In the genomic region with DNA sequence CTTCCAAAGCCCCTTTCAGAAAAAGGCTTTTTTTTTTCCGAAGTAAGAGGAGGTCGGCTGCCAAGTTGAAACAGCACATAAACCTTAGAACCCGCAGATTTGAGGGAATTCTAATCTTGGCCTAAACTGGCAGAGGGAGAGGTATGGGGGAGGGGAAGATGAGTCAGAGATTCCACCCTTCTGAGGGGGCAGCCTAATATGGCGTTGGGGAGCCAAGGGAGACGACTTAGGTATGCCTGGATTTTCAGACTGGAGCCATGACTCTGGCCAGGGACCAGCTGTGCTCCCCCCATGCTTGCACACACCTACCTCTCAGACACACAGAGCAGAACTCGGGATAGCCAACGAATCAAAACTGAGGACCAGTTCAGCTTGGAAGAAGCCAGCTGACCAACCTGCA, we compare ENCODE assay signal across 14 mouse cellular contexts.
A peak's percentile ranks its signal among the peaks of the same experiment; 100 is the strongest.
DNase-seq lines count a peak whose midpoint lies in the region; ATAC-seq lines count a peak whose summit lies in the region.
"Had no signal": no experiment of that assay in that cellular context is flagged by ENCODE, and none has a peak within 500 bp of the region (broad histone marks: within the 10 kb centered on the region; RNA-seq: fewer than 3 reads in every experiment).

No protein-coding gene starts in this region.

- WGBS in heart, embryonic 16.5 days, result 42% methylated on average over 7 of the region's 7 CpGs
- WGBS in midbrain, embryonic 11.5 days, result 70% methylated on average over 7 of the region's 7 CpGs
- 65% methylated on average over 7 of the region's 7 CpGs for WGBS in midbrain, embryonic 15.5 days
- 59% methylated on average over 7 of the region's 7 CpGs for whole genome bisulfite sequencing in intestine, embryonic 15.5 days

- H3K27ac ChIP-seq in heart, embryonic 16.5 days (ENCODE audit: low read length), result no peak overlapping the region
- H3K27ac ChIP-seq in midbrain, embryonic 11.5 days (ENCODE audit: low read depth, low read length), result no peak overlapping the region
- no peak overlapping the region for H3K27ac ChIP-seq in midbrain, embryonic 15.5 days
- peak overlapping the region; percentile 32; the same call in 1 of the 2 replicates for H3K27ac ChIP-seq in intestine, embryonic 15.5 days
- H3K27ac ChIP-seq: liver, embryonic 14.5 days had no signal

- no peaks in the 10 kb centered on the region for H3K36me3 ChIP-seq in heart, embryonic 16.5 days (ENCODE audit: control insufficient read depth, insufficient read depth)
- H3K36me3 ChIP-seq in midbrain, embryonic 11.5 days (ENCODE audit: control insufficient read depth, insufficient read depth, low read length), result no peaks in the 10 kb centered on the region
- H3K36me3 ChIP-seq in midbrain, embryonic 15.5 days (replicated peaks), result no peaks in the 10 kb centered on the region
- H3K36me3 ChIP-seq in intestine, embryonic 15.5 days, result no peaks in the 10 kb centered on the region

- intact Hi-C loops in heart, postnatal 25 days (cut with DNase I), result no loop called here

- H3K27me3 ChIP-seq in heart, embryonic 16.5 days (ENCODE audit: control insufficient read depth, insufficient read depth, low read length), result no peaks in the 10 kb centered on the region
- no peaks in the 10 kb centered on the region for H3K27me3 ChIP-seq in midbrain, embryonic 11.5 days (ENCODE audit: control insufficient read depth, insufficient read depth, low read length)
- H3K27me3 ChIP-seq in midbrain, embryonic 15.5 days (replicated peaks), result 0 out of 2 replicates have a peak, but pooled peaks cover 6% of the 10 kb centered on the region
- H3K27me3 ChIP-seq in intestine, embryonic 15.5 days (replicated peaks), result no peaks in the 10 kb centered on the region

- H3K9ac ChIP-seq in heart, embryonic 16.5 days (ENCODE audit: low read length), result no peak overlapping the region
- H3K9ac ChIP-seq in midbrain, embryonic 11.5 days (ENCODE audit: low read length), result no peak overlapping the region
- H3K9ac ChIP-seq in midbrain, embryonic 15.5 days, result no peak overlapping the region
- H3K9ac ChIP-seq in intestine, embryonic 15.5 days, result no peak overlapping the region
- H3K9ac ChIP-seq: liver, embryonic 14.5 days had no signal

- H3K4me3 ChIP-seq in heart, embryonic 16.5 days (ENCODE audit: low read length), result no peak overlapping the region
- no peak overlapping the region for H3K4me3 ChIP-seq in midbrain, embryonic 11.5 days (ENCODE audit: low read depth, low read length)
- H3K4me3 ChIP-seq in midbrain, embryonic 15.5 days, result no peak overlapping the region
- no peak overlapping the region for H3K4me3 ChIP-seq in intestine, embryonic 15.5 days (replicated peaks)

- H3K9me3 ChIP-seq in heart, embryonic 16.5 days (replicated peaks; ENCODE audit: control insufficient read depth, low read length), result no peaks in the 10 kb centered on the region
- no peaks in the 10 kb centered on the region for H3K9me3 ChIP-seq in midbrain, embryonic 11.5 days (ENCODE audit: control insufficient read depth, low read length)
- H3K9me3 ChIP-seq in midbrain, embryonic 15.5 days, result no peaks in the 10 kb centered on the region
- H3K9me3 ChIP-seq in intestine, embryonic 15.5 days, result no peaks in the 10 kb centered on the region

- H3K4me1 ChIP-seq in heart, embryonic 16.5 days (ENCODE audit: control insufficient read depth, insufficient read depth, low read length), result peaks cover 25% of the 10 kb centered on the region
- no peaks in the 10 kb centered on the region; the same call in 1 of the 2 replicates for H3K4me1 ChIP-seq in midbrain, embryonic 11.5 days (ENCODE audit: control insufficient read depth, insufficient read depth, low read length)
- H3K4me1 ChIP-seq in midbrain, embryonic 15.5 days, result no peaks in the 10 kb centered on the region
- H3K4me1 ChIP-seq in intestine, embryonic 15.5 days (replicated peaks), result peaks cover 2% of the 10 kb centered on the region

- ATAC-seq in heart, embryonic 16.5 days (replicated peaks; ENCODE audit: extremely low read depth, insufficient read depth, low FRiP score), result 0 out of 2 replicates have a peak, but pooled peaks have one; percentile 4
- ATAC-seq in midbrain, embryonic 11.5 days (ENCODE audit: low FRiP score), result no peak
- ATAC-seq in midbrain, embryonic 15.5 days (replicated peaks), result no peak
- ATAC-seq in intestine, embryonic 15.5 days, result peak; percentile 76
- ATAC-seq: hindbrain, embryonic 16.5 days had no signal

- H3K4me2 ChIP-seq in heart, embryonic 16.5 days (ENCODE audit: low read depth, low read length), result no peak overlapping the region
- H3K4me2 ChIP-seq in midbrain, embryonic 11.5 days, result no peak overlapping the region
- no peak overlapping the region for H3K4me2 ChIP-seq in midbrain, embryonic 15.5 days
- H3K4me2 ChIP-seq in intestine, embryonic 15.5 days (replicated peaks), result no peak overlapping the region

- DNase-seq in heart, postnatal 25 days (ENCODE audit: low spot score), result no peak
- peak; percentile 73 for DNase-seq in midbrain, embryonic 11.5 days (ENCODE audit: low spot score, missing footprints)
- no peak for DNase-seq in retina, postnatal 1 day
- DNase-seq in cerebellum, adult 9-10 months, result no peak
- DNase-seq: cerebellum, adult 18-20 months; embryo, embryonic 11 days; kidney, postnatal 14 days; right cerebral cortex, adult 18-20 months; spleen, adult 18-20 months had no signal

Comparison
In these comparisons a context has a peak if more than half of its experiments do, and no peak if none do; other contexts are left out.
1. ATAC-seq: peak in heart, embryonic 16.5 days (single experiment) and intestine, embryonic 15.5 days (single experiment); none in midbrain, embryonic 11.5 days (single experiment) and midbrain, embryonic 15.5 days (single experiment).